Mouse (Mus musculus) right cerebral cortex, postnatal 10 days (tissue): ENCODE measurements around the gene Thap12.

Experiments used
- DNase-seq, 2 experiments: peaks; one replicate each; pipeline ENCODE4 v3.0.0; 2021; ENCODE audit warnings: low spot score in 2 of 2

Thap12 gene

DNA sequence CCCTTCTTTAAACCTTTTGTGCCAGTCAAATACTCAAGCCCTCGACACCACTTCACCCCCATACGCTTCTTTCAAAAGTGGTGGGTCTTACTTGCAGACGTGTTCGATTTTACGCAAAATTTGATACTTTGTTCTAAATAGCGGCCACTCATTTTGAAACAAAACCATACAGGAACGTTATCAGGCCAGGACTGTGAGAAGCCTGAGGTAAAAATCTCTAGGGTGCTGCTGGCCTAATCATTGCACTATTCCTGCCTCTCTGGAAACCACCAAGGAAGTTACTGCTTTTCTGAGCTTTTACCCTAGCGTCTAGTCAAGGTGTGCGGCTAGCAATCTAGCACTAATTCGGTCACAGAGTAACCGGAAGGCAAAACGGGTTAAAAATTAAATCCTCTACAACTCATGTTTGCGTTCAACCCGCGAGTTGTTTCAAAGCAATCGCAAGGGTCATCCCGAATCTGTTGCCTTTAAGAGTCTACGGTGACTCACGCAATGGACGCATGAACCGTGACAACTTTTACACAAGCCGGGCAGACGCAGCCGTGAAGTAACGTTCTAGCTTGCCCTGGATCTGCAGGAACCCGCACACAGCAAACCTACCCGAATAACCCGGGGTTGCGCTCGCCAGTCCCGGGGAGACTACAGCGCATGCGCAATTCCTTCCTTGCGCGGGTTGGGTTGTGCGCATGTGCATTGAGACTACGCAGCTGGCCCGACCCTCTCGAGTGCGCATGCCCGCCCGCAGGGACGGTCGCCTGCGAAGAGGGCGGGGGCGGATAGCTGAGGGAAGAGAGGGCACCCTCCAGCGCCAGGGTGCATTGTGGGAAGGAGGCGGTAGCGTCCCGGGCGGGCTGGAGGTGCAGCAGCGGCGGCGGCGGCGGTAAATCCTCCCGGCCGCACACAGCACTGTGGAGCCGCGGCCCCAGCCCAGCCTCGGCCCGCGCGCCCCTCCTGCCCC lies at the start of gene Thap12:
TSS of gene Thap12 (plus strand) at position 821 of the 958 bp plus-strand sequence.
- DNase-seq: peak; percentile 99 to 100

DNA sequence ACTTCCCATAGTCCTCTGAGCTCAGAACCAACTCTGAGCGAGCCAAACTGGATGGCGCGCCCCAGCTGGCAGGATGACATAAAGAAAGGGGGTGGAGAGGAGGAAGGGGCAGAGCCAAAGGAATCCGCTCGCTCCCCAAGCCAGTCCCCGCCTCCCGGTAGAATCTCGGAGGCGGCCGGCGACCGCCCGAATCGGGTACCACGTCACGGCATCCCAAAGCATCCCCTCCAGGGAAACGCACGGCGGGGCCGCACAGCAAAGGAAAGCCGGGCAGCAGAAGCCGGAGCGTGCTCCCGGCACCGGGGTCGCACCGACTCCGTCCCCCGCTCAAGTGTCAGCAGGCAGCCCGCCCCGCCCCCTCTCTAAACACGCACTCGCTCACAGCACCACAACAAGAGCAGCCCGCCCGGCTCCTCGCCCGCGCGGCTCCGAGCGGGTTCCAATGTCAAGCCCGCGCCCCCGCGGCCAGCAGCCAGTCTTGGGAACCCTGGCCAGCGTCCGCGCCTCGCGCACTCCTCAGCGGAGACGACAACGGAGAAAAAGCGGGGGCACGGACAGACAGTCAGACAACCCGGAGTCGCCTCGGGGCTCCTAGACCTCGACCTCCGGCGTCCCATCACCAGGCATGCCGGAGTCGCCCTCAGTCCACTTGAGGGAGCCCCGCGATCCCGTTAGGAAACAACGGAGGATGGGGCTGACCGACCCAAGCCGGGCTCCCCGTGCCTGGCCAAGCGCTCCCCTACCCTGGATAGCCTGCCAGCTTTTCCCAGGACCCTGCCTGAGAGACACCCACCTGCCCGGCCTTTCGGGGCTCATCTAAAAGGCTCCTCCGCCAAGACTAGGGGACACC lies 47.0 kb upstream of the Thap12 start:
- DNase-seq: peak; percentile 90 to 92

DNA sequence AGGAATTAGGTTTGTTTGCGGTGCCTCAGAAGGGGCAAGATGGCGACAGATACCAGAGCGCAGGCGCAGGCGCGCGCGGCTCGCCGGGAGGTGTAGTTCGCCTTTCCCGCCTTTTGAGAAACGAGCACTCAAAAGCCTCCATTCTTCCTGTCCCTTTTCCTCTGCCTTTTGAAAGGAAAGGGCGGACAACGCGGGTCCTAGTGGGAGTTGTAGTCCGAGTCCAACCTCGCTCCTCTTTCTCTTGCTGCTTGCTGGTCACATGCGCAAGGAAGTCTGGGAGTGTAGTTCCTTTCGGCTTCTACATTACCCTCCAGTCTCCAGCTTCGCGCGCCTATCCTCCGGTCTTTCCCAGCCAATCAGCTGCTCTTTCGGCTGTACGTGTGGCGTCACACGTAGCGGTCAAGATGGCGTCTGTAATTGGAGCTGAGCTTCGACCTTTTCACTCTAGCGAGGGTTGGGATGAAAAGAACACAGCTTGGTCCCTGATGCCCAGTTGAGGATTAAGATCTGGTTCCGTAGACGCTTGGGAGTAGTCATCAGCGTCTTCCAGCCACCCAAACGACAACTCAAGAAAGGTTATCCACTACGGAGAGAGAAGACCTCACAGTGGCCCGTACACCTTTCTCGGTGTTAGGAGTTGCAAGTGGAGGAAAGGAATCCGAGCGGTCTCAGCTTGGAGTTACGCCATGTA lies 46.2 kb upstream of the Thap12 start, which contains the start of gene Emsy:
TSS of gene Emsy (minus strand) at position 253 of the 691 bp plus-strand sequence.
- peak; percentile 97 to 99 for DNase-seq

DNA sequence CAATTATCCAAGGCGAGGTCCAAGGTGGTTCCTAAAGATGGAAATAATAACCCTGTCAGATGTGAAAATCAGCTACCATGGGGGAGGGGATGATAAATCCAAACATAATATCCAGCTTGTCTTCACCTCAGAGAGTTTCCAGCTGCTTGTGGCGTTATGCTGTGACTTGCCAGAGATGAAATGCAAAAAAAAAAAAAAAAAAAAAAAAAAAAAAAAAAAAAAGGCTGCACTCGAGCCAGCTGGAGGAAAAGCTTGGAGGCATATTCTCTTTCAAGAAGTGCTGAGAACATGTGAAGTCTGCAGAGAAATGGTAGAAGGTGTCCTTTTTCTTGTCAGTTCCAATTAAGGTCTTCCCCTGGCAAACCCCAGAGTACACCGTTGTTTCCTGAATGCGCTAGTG lies 37.7 kb upstream of the Thap12 start:
- DNase-seq: no peak

DNA sequence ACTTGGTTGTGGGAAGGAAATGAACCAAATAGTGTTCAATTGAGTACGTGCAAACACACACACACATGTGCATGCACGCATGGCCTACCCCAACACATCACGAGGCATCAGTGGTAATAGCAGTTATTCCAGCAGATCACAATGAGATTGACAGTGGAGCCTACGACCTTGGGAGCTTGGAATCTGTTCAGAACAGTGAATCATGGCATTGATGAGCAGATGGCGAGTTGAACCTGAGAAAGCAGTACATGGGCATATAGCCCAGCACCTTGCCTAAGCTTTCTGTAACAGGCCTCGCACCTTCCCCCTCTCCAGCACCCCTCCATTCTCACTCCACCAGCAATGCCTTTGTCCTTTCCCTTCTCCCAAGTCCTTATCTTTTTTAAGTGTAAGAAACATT lies 37.2 kb upstream of the Thap12 start:
- no peak for DNase-seq

DNA sequence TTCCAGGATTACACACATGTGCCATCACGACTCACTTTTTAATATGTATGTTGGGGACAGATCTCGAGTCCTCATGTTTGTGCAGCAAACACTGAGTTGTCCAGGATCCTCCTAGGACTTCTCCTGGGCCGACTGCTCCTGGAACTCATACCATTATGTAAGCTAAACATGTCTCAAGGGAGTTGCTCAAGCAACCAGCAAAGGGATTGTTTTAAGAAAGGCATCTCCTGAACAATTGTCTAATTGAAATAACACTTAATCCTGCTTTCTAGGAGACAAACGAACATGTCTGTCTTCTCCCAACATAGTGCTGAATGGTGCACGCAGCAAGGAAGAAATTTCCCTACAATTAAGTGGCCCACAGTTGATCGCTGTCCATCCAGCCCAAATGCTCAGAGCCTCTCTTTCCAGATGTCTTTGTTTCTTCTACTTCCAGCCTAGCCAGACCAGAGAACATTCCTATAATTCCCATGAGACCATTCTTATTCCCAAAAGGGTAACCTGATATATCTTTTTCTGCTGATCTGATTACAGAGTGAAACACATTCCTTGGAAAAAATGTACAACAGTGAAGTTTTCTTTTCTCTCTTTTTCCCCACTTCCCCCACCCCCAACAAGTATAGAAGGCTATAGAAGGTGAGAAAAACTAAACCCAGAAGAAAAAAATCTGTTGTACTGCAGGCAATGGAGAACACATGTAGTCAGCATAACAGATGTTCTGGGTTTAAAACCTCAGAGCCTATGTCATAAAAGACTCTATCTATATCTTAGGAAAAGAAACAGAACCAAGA lies 34.8 kb upstream of the Thap12 start:
- DNase-seq: no peak

DNA sequence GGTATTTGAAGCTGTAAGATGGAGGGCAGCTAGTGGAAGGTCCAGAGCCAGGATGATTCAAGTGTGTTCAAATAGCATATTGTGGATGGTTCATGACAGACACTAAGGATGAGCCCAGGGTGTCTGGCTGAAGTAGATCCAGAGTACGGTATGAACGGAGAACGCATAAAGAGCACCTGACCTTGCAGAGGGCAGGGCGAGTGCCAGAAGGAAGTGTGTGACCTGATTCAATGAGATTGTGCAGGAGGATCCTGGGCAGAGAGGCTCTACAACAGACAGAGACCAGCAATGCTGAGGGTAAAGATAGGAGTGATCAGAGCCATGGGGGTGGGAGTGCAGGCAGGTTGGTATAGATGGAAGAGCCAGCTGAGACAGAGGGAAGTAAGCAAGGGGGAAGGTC lies 32.1 kb upstream of the Thap12 start:
- DNase-seq: no peak

DNA sequence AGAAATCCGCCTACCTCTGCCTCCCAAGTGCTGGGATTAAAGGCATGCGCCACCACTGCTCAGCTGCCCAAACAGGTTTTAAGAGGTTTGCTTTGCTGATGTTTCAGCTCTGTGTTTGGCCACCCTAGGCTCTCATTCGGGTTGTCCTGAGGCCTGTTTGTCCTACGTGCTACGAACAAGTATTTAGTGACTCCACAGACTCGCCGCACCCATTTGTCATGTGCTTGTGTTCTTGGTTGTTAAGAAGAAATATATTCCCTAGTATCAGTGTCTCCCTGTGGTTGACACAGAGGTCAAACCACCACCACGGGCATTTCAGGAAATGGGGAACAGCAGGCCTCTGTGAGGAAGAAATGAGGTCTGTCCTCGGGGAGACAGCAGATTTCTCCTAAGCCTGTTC lies 31.5 kb upstream of the Thap12 start:
- DNase-seq: no peak

DNA sequence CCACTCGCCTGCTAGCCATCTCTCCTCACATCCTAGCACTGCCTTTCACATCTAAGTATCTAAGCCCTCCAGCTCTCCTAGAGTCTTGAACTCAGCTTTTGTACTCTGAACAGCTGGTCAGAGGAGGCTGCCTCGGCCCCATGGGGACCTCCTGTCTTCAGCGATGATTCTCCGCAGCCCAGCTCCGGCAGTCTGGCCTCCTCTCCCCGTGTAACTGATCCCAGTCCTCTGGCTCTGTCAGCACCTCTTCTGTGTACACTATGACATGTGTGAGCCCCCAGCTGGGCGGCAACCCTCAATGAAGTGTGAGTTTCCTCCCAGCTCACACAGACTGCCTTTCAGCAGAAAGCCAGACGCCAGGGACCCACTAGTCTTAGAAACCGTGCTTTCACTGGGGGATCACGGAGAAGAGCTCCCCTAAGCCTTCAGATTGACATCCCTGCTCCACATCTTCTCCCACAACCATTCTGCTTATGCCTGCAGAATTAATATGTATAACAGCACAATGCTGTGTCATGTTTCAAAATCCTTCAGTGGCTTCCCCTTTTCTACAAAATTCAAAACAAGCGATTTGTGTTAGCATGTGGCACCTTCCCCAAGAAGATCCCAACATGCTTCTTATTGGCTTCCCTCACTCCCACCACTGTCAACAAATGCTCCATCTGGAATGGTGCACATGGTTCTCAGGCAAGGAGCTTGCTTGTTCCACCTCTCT lies 30.5 kb upstream of the Thap12 start:
- DNase-seq: no peak

DNA sequence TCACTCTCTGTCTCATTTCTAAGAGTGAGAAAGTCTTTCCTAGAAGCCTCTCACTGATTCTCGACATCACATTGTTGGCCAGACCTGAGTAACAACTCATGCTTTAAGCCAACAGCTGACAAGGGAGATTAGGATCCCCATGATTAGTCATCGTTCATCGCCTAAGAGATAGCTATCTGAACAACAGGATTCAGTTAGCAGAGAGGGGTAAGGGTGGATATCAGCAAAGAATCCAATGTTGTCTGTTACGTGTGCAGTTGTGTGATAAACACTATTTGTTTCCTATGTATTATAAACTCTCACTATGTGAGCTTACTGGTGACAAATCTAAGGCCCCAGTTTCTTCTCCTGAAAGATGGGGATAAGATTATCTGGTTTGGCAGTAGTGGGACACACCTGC lies 28.6 kb upstream of the Thap12 start:
- DNase-seq: no peak

DNA sequence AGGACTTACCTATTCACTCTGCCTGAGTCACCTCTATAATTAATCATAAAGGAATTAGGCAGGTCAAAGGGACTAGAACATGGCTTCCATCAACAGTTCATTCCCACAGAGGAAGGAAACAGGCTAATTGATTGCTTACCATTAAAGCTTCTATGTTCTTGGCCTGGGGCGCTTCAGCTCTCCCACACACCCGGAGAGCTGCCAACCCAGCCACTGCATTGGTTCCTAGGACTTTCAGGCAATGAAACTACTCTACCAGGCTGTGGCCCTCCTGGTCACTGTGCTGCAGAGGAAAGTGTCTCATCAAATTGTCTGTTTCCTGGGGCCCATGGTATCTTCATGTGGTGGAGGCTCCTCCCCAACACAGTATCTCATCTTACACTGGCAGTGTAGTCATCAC lies 25.4 kb upstream of the Thap12 start:
- no peak for DNase-seq

DNA sequence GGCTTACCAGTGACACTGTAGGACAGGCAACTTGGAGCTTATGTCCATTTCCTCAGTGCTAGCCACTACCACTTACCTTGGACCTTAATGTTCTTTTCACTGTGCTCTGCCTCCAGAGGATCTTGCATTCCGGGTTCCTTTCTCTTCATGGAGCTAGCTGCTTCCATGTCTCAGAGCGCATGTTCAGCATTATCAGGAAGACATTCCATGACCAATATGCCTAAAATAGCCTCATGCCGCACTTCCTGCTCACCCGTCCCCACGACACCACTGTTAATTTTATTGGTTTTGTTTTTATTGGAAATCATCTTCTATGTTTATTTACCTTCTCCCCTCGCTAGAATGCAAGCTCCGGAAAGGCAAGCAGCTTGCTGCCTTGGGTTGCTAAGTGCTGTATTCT lies 24.5 kb upstream of the Thap12 start:
- no peak for DNase-seq

DNA sequence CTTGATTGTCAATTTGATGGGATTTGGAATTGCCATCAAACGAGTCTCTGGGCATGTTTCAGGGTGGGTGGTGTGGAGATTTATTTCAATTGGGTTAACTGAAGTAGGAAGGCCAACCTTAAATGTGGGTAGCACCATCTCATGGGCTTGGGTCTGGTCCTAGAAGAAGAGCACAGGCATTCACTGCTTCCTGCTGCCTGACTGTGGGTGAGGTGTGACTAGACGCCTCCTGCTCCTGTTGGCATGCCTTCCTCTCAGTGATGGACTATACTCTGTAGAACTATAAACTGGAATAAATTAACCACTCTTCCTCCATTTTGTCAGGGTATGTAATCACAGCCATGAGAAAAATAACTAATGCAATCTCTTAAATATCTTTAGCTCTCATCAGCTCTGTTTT lies 22.2 kb upstream of the Thap12 start:
- no peak for DNase-seq

DNA sequence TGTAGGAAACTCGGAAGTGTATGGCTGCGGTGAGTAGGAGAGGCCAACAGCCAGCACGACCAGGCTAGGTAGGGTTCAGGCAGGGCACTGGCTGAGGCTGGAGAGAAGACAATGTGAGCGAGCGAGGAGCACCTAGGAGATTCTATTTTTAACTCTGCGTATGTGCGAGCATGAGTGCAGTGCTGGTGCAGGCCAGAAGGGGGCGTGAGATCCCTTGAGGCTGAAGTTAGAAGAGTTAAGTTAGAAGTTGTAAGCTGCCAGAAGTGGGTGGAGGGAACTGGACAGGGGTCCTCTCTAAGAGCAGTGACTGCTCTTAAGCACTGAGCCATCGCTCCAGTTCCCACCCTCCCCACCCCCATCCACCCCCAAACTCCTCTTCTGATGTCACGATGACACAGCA lies 20.1 kb upstream of the Thap12 start:
- DNase-seq: no peak

DNA sequence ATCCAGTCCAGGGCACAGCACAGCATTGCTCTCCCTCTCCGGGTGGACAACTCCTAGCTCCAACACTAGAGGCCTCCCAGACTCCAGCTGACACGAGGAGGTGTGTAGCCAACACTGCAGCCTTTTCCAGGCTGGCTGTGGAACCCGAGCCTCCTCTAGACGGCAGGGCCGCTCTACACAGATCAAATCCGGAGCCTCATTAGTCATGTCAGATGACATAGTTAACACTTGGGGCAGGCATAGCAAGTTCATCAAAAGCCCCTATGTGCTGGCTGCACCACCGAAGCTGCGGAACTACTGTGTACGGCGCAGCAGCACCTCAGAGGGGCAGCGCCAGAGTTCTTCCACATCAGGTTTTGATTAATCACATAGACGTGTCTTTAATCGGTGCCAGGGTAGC lies 17.0 kb upstream of the Thap12 start:
- DNase-seq: peak in 1 of 2 experiments; percentile 35

DNA sequence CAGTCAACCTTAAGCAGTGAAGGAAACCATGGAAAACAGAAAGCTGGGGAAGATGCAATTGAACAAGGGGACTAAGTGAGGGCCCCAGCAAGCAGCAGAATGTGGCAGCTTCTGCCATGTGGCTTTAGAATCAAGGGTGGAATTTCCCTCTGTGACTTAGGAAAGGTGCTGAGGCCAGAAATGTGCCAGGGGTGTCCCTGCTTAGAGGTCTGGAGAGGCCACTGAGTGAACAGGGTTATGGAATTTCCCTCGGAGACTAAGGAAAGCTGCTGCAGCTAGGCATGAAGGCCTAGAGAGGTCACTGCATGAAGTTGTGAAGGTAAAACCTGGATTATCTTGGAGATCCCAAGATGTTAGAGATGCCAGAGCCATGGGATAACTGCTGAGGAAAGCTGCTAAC lies 12.8 kb upstream of the Thap12 start:
- DNase-seq: no peak

DNA sequence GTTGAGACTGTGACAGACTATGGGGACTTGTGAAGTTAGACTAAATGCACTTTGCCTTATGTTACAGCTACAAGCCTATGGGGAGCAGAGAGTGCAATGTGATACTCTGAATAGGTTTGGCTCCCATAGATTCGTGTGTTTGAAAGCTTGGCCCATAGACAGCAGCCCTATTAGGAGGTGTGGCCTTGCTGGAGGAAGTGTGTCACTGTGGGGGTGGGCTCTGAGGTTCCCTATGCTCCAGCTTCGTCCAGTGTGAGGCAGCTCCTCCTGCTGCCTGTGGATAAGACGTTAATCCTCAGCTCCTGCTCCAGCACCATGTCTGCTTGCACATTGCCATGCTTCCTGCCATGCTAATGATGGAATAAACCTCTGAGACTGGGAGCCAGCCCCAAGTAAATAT lies 12.1 kb upstream of the Thap12 start:
- DNase-seq: no peak

DNA sequence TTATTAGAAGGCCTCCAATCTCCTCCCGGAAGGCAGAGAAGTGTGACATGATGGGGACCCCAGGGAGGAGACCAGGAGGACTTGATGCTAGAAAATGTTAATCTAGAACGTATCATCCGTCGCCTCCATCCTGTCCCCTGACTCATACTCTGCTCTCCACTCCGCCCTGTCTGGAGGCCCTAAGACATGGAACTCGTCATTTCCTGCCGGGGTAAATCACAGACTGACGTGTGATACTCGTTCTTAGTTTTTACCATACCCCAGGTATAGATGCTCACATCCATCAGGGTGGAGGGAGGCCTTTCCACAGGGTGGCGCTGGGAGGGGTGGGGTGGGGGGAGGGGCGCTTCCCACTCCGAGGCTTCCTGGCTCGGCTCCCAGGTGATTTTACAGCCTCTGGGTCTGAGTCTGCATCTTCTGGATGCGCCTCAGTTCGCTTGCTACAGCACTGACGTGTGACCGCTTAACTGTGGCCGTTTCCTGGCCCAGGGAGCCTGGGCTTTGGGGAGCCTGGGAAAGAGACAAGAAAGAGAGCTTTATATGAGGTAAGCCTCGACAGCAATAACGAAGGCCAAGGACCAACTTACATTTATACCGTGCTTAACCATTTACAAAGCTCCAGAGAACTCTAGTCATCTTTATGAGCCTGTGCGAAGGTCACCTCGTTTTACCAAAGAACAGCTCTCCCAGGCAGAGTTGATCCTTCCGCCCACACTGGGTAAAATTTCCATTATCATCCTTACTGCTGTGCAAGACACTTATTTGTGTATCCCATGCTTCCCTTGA lies 9.9 kb upstream of the Thap12 start:
- DNase-seq: no peak

DNA sequence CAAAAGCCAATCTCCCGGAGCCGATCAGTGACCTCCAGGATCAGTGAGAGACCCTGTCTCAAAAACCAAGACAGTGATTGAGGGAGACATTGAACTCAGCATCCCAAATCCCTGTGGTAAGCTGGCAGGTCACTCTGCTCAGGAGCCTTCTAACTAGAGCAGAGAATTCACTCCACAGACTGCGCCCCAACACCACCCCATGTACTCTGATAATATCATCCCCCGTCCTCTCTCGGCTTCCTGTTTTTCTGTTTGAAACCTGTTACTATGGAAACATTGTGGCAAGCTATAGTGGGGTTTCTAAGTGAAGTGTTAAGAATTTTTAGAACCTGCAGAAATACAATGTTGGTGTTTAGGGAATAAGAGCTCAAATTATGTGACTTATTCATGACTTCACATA lies 8.9 kb upstream of the Thap12 start:
- DNase-seq: peak; percentile 45 to 57

DNA sequence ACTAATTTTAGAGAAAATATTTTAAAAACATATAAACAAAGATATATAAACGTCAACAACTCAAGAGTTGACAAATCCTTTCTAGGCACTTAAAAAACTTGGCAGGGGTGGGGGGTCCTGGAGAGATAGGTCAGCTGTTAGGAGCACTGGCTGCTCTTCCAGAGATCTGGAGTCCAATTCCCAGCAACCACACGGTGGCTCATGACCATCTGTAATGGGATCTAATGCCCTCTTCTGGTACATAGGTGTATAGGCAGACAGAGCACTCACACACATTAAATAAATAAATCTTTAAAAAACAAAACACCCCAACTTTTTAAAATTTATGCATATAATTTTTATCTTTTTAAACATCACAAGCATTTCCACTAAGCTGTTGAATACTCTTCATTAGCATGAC lies 5.4 kb upstream of the Thap12 start:
- DNase-seq: no peak
